Mouse (Mus musculus): ENCODE data around the gene Rdh8. TPM values are rescaled to one million over a fixed set of nuclear protein-coding genes. Genes with fewer than 3 reads are reported as not detected.

The Rdh8 gene
- not detected in 2 replicates for total RNA-seq (2014; fragmentation: Nextera tagmentation)
- 0.06 TPM in 1 of 2 replicates, not detected in the other for total RNA-seq (2017)
- polyA plus RNA-seq (2012), result not detected in 2 replicates

DNA sequence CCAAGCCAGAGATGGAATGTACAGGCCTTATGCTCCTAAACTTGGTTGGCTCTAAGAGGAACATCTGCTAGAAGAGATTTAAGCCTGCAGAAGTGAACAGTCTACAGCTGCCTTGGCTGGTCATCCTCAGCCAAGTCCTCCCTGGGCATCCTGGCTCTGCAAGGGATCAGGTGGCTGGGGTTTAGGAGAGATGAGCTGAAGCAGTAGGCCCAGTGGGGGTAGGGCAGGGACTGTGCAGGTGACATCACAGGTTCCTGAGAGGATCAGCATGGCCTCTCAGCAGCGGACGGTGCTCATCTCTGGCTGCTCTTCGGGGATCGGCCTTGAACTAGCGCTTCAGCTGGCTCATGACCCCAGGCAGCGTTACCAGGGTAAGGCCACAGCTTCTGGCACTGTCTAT is at the start of gene Rdh8:
Gene Rdh8 (plus strand): TSS at position 268 of the 400 bp plus-strand sequence.
- no peaks in the 10 kb centered on the region for H3K9me3 ChIP-seq (replicated peaks)
- H3K36me3 ChIP-seq (replicated peaks), result no peaks in the 10 kb centered on the region
- H3K27me3 ChIP-seq (ENCODE audit: insufficient read depth, low read length), result no peaks in the 10 kb centered on the region; the same call in 1 of the 2 replicates
- H3K4me1 ChIP-seq (ENCODE audit: insufficient read depth, low read depth, low read length), result peaks cover 6% of the 10 kb centered on the region
- TF ChIP-seq TAL1 (conservative IDR thresholded peaks at IDR 0.05; ENCODE audit: low read depth, low read length), result no peak
- TF ChIP-seq GATA2 (IDR thresholded peaks at IDR 0.05; ENCODE audit: borderline replicate concordance, low read depth, low read length), result no peak
- TF ChIP-seq GATA1 (IDR thresholded peaks at IDR 0.05; ENCODE audit: borderline replicate concordance, low read length), result no peak
- TF ChIP-seq CTCF (IDR thresholded peaks at IDR 0.05; ENCODE audit: low read depth, low read length), result no peak
- TF ChIP-seq POLR2AphosphoS5 (IDR thresholded peaks at IDR 0.05; ENCODE audit: insufficient replicate concordance, low read depth, low read length), result no peak
- DNase-seq (ENCODE audit: low spot score), result no peak
- H3K4me3 ChIP-seq (ENCODE audit: low read depth, low read length), result no peak within 1 kb of the TSS
- no peak for ATAC-seq (ENCODE audit: extremely low read depth, insufficient number of reproducible peaks, low FRiP score, poor library complexity, severe bottlenecking)

DNA sequence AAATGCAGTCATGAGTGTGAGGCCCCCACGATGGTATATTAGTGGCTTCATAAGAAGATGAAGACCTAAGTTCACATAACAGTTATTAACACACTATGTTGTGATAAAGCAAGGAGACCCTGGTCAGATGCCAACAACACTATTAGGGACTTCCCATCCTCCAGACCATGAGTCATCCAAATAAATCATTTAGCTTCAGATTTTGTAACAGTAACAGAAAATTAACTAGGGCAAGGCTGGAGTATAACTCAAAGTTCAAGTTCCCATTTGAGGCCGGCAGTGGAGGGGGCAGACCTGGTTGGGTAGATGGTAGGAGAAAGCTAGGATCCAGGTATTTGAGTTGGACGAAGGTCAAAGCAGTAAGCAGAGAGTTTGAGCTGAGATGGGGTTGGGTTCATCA is 37.0 kb upstream of the Rdh8 start:
- DNase-seq (ENCODE audit: low spot score) (no peak), ATAC-seq (ENCODE audit: extremely low read depth, insufficient number of reproducible peaks, low FRiP score, poor library complexity, severe bottlenecking) (no peak)
- no peaks in the 10 kb centered on the region for H3K9me3 ChIP-seq (replicated peaks)
- TF ChIP-seq POLR2AphosphoS5 (IDR thresholded peaks at IDR 0.05; ENCODE audit: insufficient replicate concordance, low read depth, low read length) (no peak), TAL1 (conservative IDR thresholded peaks at IDR 0.05; ENCODE audit: low read depth, low read length) (no peak), GATA2 (IDR thresholded peaks at IDR 0.05; ENCODE audit: borderline replicate concordance, low read depth, low read length) (no peak), CTCF (IDR thresholded peaks at IDR 0.05; ENCODE audit: low read depth, low read length) (no peak), GATA1 (IDR thresholded peaks at IDR 0.05; ENCODE audit: borderline replicate concordance, low read length) (no peak)
- H3K36me3 ChIP-seq (replicated peaks), result no peaks in the 10 kb centered on the region
- H3K4me3 ChIP-seq (ENCODE audit: low read depth, low read length), result no peak overlapping the region
- no peaks in the 10 kb centered on the region for H3K27me3 ChIP-seq (ENCODE audit: insufficient read depth, low read length)
- H3K4me1 ChIP-seq (ENCODE audit: insufficient read depth, low read depth, low read length), result no peaks in the 10 kb centered on the region

DNA sequence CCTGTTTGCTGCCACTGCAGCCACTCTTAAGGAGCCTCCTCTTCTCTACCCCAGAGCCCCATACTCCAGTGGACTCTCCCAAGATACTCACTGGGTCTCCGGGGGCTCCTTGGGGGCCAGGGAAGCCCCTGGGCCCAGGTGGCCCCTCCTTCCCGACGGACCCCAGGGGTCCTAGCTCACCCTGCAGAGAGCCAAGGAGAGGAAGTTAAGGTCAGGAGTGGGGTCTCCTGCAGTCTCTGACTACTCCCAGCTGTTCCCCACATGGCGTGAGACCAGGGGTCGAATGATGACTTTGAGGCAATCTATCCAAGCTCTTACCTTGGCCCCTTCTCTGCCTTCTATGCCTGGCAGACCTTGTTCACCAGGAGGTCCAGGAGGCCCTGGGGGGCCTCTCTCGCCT is 33.2 kb upstream of the Rdh8 start:
- Histone ChIP-seq H3K4me1 (ENCODE audit: insufficient read depth, low read depth, low read length) (no peaks in the 10 kb centered on the region), H3K4me3 (ENCODE audit: low read depth, low read length) (no peak overlapping the region), H3K27me3 (ENCODE audit: insufficient read depth, low read length) (no peaks in the 10 kb centered on the region), H3K36me3 (replicated peaks) (no peaks in the 10 kb centered on the region), H3K9me3 (replicated peaks) (no peaks in the 10 kb centered on the region)
- DNase-seq (ENCODE audit: low spot score), result no peak
- ATAC-seq (ENCODE audit: extremely low read depth, insufficient number of reproducible peaks, low FRiP score, poor library complexity, severe bottlenecking), result no peak
- TF ChIP-seq GATA2 (IDR thresholded peaks at IDR 0.05; ENCODE audit: borderline replicate concordance, low read depth, low read length) (no peak), TAL1 (conservative IDR thresholded peaks at IDR 0.05; ENCODE audit: low read depth, low read length) (no peak), GATA1 (IDR thresholded peaks at IDR 0.05; ENCODE audit: borderline replicate concordance, low read length) (no peak), POLR2AphosphoS5 (IDR thresholded peaks at IDR 0.05; ENCODE audit: insufficient replicate concordance, low read depth, low read length) (no peak), CTCF (IDR thresholded peaks at IDR 0.05; ENCODE audit: low read depth, low read length) (no peak)

DNA sequence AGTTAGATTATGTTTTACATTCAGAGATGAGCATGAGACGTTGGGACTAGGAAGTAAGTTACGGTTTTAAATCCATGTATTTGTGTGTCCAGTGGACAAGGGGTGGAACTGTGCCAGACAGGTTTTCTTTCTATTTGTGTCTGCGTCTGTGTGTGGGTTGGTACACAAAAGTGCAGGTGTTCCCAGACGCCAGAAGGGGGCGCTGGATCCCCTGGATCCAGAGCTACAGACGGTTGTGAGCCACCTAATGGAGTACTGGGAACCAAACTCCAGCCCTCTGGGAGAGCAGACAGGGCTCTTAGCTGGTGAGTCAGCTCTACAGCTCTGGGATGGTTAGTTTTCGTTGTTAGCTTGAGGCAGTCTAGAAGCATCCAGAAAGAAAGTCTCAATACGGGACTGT is 30.3 kb upstream of the Rdh8 start:
- TF ChIP-seq TAL1 (conservative IDR thresholded peaks at IDR 0.05; ENCODE audit: low read depth, low read length) (no peak), POLR2AphosphoS5 (IDR thresholded peaks at IDR 0.05; ENCODE audit: insufficient replicate concordance, low read depth, low read length) (no peak), GATA1 (IDR thresholded peaks at IDR 0.05; ENCODE audit: borderline replicate concordance, low read length) (no peak), GATA2 (IDR thresholded peaks at IDR 0.05; ENCODE audit: borderline replicate concordance, low read depth, low read length) (no peak), CTCF (IDR thresholded peaks at IDR 0.05; ENCODE audit: low read depth, low read length) (no peak)
- DNase-seq (ENCODE audit: low spot score) (no peak), ATAC-seq (ENCODE audit: extremely low read depth, insufficient number of reproducible peaks, low FRiP score, poor library complexity, severe bottlenecking) (no peak)
- H3K27me3 ChIP-seq (ENCODE audit: insufficient read depth, low read length), result no peaks in the 10 kb centered on the region
- no peaks in the 10 kb centered on the region for H3K36me3 ChIP-seq (replicated peaks)
- no peaks in the 10 kb centered on the region for H3K9me3 ChIP-seq (replicated peaks)
- H3K4me3 ChIP-seq (ENCODE audit: low read depth, low read length), result no peak overlapping the region
- H3K4me1 ChIP-seq (ENCODE audit: insufficient read depth, low read depth, low read length), result no peaks in the 10 kb centered on the region

DNA sequence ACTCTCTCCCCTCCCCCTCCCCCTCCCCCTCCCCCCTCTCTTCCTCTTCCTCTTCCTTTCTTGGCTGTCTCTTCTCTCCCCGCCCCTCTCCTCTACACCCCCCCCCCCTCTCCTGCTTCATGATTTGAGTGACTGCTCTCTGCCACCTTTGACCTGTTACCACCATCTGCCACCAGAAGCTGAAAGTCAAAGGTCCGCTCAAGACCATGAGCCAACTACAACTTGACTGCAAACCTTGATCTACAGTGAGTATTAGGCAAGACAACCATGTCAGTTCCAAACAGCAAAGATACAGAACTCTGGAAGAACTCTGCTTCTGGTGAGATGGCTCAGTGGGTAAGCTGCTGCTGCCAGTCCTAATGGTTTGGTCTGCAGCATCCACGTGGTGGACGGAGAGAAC is 28.7 kb upstream of the Rdh8 start:
- DNase-seq (ENCODE audit: low spot score) (no peak), ATAC-seq (ENCODE audit: extremely low read depth, insufficient number of reproducible peaks, low FRiP score, poor library complexity, severe bottlenecking) (no peak)
- H3K27me3 ChIP-seq (ENCODE audit: insufficient read depth, low read length), result no peaks in the 10 kb centered on the region; the same call in 1 of the 2 replicates
- TF ChIP-seq CTCF (IDR thresholded peaks at IDR 0.05; ENCODE audit: low read depth, low read length) (no peak), GATA2 (IDR thresholded peaks at IDR 0.05; ENCODE audit: borderline replicate concordance, low read depth, low read length) (no peak), POLR2AphosphoS5 (IDR thresholded peaks at IDR 0.05; ENCODE audit: insufficient replicate concordance, low read depth, low read length) (no peak)
- no peaks in the 10 kb centered on the region for H3K4me1 ChIP-seq (ENCODE audit: insufficient read depth, low read depth, low read length)
- H3K9me3 ChIP-seq (replicated peaks), result no peaks in the 10 kb centered on the region
- H3K4me3 ChIP-seq (ENCODE audit: low read depth, low read length), result no peak overlapping the region
- no peaks in the 10 kb centered on the region for H3K36me3 ChIP-seq (replicated peaks)

DNA sequence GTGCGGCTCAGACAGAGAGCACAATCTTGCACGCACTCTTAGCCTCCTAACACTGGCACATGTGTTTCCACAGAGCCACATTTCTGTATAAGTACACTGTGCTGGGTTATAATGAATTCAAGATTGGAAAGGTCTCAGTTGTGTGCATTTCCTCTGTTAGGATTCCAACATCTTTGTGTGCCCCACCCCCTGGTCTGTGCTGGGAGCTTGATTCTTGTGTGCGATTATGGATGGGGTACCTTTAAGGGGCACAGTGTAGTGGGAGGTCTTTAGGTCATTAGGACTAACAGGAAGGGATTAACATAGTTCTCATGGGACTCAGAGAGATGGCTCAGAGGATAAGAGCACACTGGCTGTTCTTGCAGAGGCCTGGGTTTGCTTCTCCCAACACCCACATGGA is 28.0 kb upstream of the Rdh8 start:
- no peak overlapping the region for H3K4me3 ChIP-seq (ENCODE audit: low read depth, low read length)

More for the DNA sequence above, 28.0 kb upstream of the Rdh8 start:
- no peak for ATAC-seq (ENCODE audit: extremely low read depth, insufficient number of reproducible peaks, low FRiP score, poor library complexity, severe bottlenecking)
- Histone ChIP-seq H3K27me3 (ENCODE audit: insufficient read depth, low read length) (no peaks in the 10 kb centered on the region; the same call in 1 of the 2 replicates), H3K36me3 (replicated peaks) (no peaks in the 10 kb centered on the region), H3K4me1 (ENCODE audit: insufficient read depth, low read depth, low read length) (no peaks in the 10 kb centered on the region), H3K9me3 (replicated peaks) (no peaks in the 10 kb centered on the region)
- DNase-seq (ENCODE audit: low spot score), result no peak
- TF ChIP-seq GATA2 (IDR thresholded peaks at IDR 0.05; ENCODE audit: borderline replicate concordance, low read depth, low read length), result no peak
- TF ChIP-seq TAL1 (conservative IDR thresholded peaks at IDR 0.05; ENCODE audit: low read depth, low read length), result no peak
- no peak for TF ChIP-seq CTCF (IDR thresholded peaks at IDR 0.05; ENCODE audit: low read depth, low read length)
- no peak for TF ChIP-seq GATA1 (IDR thresholded peaks at IDR 0.05; ENCODE audit: borderline replicate concordance, low read length)
- TF ChIP-seq POLR2AphosphoS5 (IDR thresholded peaks at IDR 0.05; ENCODE audit: insufficient replicate concordance, low read depth, low read length), result no peak
